Mouse (Mus musculus) layer of hippocampus, adult 9-10 months (tissue): ENCODE results near the gene Otulin.

Experiments used
- DNase-seq: peaks from one replicate; pipeline ENCODE4 v3.0.0; 2022; ENCODE audit warnings: low spot score

Otulin gene

GRCm38 (mm10) chr15:27657866-27658265, 27.4 kb upstream of the Otulin start:
- DNase-seq: no peak

GRCm38 (mm10) chr15:27656626-27657025, 26.1 kb upstream of the Otulin start:
- no peak for DNase-seq

DNA sequence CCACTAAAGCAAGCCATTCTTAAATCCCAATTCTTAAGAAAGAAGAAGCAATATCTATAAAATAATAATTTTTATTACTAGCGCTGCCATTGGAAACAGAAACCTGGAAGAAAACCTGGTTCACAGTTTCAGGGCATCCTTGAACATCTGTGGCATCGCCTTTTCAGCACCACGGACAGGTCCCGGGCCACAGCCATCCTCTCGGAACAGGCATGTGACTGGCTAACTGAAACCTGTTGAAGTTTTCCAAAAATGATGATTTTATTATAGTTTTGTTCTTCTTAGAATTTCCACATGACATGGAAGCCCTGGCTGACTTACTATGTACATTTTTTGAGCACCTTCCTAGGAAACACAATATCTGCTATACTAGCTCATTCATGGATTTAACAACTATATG, 24.5 kb upstream of the Otulin start:
- no peak for DNase-seq

- DNase-seq: no peak
These were observed 17.2 kb upstream of the Otulin start for GRCm38 (mm10) chr15:27647686-27648085.

- DNase-seq: no peak
These were observed 16.2 kb upstream of the Otulin start for GRCm38 (mm10) chr15:27646665-27647064.

DNA sequence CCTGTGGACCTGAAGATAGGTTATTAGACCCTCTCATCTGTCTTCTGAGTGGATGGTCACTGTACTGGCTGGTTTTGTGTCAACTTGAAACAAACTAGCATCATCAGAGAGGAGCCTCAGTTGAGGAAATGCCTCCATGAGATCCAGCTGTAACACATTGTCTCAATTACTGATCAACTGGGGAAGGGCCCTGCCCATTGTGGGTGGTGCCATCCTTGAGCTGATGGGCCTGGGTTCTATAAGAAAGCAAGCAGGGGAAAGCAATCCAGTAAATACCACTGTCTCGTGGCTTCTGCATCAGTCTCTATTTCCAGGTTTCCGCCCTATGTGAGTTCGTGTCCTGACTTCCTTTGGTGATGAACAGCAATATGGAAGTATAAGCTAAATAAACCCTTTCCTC, 14.8 kb upstream of the Otulin start:
- DNase-seq: no peak

DNA sequence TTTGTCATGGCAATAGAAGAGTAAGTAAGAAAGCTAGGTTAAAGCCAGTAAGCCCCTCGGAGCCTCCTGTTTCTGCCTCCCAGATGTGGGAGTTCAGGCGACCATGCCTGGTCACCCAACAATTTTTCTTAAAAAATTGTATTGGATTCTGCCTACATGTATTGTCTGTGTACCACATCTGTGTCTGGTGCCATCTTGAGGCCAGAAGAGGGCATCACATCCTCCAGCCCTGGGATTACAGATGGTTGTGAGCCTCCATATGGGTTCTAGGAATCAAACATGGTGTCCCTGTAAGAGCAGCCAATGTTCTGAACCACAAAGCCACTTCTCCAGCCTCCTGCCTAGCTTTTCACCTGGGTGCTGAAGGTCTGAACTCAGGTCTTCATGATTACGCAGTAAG, 12.4 kb upstream of the Otulin start:
- DNase-seq: no peak

DNA sequence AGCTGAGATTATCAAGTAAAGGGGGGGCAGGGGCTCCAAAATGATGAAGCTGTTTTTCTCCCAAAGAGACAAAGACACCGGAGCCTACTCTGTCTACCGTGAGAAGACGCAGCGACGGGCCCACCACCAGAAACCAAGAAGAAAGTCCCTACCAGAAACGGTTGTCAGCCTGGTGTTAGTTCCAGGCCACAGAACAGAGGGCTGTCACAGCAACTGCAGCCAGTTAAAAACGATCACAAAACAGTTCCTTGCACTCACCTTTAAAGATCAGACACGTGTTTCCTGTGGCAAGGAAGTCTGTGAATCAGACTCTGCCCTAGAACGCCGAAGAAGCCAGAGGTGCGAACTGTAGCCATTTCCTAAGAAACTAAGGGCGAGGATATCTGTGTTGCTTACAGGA, 10.7 kb upstream of the Otulin start:
- DNase-seq: no peak

- DNase-seq: no peak
These were observed 3.7 kb upstream of the Otulin start for GRCm38 (mm10) chr15:27633941-27634900.

- DNase-seq: no peak
These were observed 493 bp downstream of the Otulin start for GRCm38 (mm10) chr15:27629800-27630600.

DNA sequence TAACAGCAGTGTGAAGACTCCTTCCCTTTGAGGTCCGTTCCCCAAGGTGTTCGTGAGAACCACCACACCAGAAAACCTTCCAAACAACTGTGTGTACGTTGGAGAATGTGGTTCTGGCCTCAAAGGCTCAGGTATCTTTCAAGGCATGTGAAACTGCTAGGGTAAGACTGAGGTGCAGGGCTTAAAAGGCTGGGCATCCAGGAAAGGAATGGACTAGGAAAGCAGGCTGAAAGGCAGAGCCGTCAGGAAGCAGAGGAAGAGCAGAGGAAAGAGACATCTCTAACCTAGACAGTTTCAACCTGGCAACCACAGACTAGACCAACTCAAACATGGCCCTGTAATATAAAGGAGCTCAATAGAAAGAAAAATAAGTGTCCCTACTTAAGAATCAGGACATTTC, 1.4 kb downstream of the Otulin start:
- DNase-seq: no peak

GRCm38 (mm10) chr15:27627794-27628193, 2.7 kb downstream of the Otulin start:
- DNase-seq: no peak

DNA sequence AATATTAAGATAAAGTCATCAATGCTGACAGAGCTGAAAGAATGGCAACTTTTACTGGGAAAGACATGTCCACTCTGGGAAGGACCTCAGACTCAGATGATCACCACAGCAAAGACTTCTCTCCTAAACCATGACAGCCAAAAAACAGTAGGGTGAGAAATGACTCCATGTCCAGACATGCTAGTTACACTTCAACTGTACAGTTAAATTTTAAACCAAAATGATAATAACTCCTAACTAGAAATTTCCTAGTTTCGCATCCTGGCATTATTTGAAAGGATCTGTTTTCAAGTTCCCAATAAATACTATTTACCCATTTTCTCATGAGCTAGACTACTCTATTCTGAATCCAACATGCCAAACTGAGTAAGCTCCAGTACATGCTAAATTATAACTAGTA, 4.2 kb downstream of the Otulin start:
- DNase-seq: no peak

DNA sequence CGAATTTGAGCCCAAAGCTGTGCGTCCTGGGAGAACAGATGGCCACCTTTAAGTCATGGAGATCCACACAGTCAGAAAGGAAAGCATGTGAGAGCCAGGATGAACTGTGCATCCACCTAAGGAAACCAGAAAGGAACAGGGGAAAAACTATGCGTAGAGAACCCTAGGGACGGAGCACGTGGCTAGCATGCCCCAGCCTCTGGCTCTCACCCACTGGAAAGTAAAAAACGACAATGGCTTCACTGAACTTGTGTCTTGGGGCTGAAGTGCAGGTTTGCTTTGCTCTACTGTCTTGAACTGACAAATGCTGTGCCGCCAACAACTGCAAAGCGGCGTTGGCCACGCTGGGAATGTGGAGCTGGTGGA, 4.6 kb downstream of the Otulin start:
- no peak for DNase-seq

DNA sequence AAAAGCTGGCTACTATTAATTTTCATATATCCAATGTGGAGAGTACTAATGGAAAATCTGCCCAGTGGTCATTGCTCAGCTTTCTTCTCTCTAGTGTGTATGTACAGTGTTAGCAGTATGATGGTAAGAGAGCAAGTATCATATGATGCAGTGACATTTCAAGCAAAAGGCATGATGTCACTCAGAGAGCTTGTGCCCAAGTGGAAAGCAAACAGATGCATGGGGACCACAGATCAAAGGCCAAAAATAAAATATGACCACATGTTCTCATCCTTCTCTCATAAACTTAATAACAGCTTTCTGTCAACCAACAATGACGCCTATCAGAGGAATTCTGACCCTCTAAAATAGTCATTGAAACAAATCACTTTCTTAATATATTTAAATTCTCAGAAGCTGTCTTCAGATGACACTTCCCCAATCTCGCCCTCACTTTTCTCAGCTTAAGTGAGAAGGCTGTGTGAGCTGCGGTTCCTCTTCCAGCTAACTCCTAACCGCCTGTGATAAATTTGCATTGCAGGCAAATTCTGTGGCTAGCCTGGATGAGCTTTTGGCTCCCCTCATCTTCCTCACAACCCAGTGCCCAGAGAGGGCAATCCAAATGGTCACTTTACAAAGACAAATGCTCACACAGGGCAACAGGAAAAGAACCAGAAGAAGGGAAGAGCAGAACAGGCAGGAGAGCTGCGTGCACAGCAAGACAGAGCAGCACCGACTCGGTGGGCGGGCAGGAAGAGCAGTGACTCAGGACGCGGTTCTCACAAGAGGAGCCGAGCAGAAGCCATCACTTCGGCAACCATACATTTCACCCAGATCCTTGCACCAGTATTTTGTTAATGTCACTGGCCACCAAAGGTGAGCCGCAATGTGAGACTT, 5.2 kb downstream of the Otulin start:
- DNase-seq: no peak

DNA sequence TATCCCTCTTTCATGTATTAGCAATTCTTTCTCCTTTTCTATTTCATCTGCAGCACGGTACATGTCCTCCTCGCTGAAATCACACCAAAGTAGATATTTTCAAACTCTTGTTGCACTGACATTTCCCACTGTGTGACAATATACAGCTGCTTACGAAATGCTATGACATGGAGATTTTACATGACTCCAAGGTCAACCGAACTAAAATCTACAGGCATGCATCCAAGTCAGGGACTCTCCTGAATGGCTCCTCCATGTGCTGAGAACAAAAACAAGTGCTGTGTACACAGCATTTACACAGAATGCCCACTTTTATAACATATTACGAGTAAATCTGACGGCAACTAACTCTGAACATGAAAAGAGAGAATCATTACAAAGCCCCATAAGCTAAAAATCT, 7.2 kb downstream of the Otulin start:
- no peak for DNase-seq

DNA sequence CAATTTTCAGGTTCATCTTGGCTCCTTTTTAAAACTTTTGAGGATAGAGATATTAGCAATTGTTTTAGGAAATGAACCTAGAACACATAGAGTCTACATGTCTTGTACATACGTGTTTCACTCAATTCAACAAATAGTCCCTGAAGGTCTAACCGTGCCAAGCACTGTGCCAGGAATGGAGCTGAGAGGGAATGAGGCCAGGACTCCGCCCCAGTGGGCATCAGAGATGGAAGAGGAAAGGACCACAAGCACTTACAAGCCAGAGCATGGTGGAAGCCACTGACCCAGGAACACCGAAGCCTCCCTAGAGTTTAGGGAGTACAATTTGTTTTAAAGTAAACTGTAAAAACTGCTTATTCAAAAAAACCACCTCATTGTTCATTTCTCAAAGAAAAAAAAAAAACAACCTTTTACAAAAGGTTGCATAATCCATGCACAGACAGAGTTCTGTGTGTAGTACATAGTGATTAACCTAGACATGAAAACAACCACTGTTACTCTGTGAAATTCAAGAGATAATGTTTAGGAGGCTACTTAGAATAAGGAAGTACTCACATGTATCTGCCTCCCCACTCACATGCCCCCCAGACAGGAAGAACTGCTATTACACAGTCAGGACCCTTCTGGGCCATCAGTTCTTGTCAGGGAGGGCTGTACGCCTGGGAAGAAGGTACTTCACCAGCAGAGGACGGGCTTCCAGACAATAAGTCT, 9.9 kb downstream of the Otulin start:
- DNase-seq: no peak

GRCm38 (mm10) chr15:27619683-27620082, 10.8 kb downstream of the Otulin start:
- no peak for DNase-seq

DNA sequence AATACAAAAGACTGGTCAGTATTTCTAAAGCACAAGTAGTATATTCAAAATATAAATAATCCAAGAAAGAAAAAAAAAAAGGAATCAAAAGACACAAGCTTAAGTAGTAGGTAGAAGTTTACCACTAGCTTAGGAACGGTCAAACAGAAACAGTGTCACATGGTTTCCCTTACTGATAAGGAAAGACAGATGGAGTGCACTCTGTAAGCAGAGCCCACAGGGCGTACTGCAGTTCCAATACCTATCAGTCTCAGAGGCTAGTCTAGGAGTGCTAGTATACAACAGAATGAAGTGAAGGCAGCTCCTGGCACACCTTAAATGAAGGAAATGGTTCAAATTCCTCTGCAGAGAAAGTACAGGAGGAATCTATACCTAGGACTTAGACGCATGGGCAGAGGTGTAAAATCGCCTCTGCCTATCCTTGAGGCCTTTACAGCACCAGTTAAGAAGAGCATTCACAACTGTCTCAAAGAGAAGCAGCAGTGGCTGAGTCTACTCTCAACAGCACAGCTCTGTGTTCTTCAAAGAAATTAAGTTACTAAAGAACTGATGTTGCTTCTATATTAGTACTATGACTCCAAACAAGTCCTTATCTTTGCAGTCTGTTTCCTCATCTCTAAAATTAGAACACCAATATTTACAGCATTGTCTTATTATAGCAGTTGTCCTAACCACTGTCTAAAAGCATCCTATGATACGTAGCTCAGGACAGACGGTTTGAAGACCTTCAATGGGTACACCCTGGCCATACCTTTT, 11.5 kb downstream of the Otulin start:
- DNase-seq: no peak

DNA sequence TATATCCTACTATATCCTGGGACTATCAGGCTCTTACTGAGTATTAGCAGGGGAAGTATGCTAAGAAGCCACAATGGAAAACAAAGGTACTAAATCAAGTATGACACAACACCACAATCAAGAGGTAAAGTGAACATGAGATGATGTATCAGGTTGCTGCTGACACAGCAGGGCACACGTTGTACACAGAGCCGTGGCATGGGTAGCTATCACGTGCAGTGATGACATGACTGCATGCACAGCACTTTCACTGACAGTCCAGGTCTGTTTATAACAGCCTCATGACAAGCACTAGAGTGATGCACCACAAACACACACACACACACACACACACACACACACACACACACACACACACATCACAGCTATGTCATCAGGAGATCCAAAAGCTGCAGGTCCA, 13.3 kb downstream of the Otulin start:
- no peak for DNase-seq

GRCm38 (mm10) chr15:27616159-27616558, 14.3 kb downstream of the Otulin start:
- DNase-seq: no peak
